Mouse (Mus musculus): ENCODE data around the gene Psma1.
A peak's percentile ranks its signal among the peaks of the same experiment; 100 is the strongest.

Gene Psma1

DNA sequence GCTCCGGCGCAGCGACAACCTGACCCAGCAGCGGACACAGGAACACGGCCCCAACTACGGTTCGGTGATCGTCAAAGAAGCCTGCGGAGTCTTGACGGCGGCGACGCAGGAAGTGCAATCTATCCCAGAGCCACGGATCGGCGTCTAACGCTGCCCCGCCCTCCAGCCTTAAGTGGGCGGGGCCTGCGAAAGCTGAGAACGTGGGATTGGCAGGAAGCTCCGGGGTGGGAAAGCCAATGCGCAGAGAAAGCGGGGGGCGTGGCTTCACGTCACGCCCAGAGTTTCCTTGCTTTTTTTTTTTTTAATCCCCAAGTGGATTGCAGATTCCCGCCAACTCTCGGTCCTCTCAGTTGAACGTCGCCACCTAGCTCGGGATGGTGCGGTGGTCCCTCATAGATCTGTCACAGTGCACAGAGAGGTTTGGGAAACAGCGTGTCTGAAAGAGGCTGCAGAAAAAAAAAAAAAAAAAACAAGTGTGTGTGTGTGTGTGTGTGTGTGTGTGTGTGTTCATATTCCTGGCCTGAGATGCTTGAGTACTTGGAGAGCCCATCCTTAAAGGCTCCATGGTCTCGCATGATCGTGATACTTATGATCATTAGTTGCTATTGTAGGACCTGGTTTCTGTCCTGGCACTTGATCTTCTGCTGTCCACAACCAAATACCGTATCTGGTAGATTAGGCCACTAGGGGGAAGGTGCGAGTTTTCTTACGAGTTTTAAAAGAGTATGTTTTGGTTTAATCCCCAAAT is at the start of gene Psma1:
TSS of gene Psma1 (minus strand) at position 114 of the 748 bp plus-strand sequence.
- peak; percentile 98 for DNase-seq

DNA sequence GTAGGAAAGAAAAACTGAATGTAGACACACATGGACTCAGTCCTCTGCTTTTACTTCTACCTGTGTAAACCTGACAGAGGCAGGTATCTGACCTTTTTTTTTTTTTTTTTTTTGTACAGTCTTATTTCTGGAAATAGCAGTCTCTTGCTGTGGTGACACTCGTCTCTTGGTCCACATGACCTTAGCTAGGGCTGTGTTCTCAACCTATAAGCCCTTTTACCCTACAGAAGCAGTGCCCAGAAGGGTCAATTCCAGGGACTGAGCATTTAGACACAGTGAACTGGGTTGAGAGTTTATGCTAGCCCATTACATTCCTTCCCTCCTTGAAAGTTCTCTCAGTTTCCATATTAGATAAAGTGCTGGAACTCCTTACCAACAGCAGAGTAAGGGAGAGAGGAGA is 47.6 kb upstream of the Psma1 start:
- DNase-seq, result no peak

DNA sequence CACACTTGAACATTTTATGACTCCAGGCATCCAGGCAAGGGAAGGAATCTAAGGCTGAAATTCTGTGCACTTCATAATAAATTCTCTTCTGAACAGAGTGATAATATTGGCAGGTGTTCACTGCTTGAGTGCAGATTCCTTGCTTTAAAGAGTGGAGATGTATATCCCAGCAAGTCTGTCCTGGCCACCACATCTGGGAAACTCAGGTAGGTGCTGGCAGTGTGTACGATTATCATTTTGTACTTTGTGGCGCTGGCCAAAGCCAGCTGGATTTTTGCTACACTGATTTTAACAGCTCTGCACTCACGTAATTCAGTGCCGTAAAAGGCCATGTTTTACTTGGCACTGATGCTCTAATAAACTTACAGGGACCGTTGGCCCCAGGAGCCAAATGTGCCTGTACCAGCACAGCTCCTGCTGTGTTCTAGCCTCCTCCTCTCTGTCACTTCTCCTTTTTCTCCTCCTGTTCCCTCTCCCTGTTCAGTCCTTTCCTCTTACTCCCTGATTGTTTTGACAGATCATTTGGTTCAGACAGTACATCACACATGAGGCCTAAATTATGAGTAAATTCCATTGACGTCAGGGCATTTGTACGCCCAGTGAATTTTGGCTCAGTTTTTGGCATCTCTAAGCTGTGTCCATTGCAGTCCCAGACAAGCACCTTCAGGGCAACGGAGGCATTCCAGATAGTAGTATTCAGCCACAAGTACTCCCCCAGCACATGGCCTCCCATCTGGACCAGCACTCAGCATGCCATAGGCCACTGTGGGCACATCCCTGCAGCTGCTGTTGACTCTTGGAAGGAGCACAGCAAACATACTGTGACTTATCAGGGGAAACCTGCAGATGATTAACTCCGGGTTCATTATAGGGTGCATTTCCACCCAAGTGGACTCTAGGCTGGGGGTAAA is 46.9 kb upstream of the Psma1 start:
- DNase-seq, result peak; percentile 47 to 66

DNA sequence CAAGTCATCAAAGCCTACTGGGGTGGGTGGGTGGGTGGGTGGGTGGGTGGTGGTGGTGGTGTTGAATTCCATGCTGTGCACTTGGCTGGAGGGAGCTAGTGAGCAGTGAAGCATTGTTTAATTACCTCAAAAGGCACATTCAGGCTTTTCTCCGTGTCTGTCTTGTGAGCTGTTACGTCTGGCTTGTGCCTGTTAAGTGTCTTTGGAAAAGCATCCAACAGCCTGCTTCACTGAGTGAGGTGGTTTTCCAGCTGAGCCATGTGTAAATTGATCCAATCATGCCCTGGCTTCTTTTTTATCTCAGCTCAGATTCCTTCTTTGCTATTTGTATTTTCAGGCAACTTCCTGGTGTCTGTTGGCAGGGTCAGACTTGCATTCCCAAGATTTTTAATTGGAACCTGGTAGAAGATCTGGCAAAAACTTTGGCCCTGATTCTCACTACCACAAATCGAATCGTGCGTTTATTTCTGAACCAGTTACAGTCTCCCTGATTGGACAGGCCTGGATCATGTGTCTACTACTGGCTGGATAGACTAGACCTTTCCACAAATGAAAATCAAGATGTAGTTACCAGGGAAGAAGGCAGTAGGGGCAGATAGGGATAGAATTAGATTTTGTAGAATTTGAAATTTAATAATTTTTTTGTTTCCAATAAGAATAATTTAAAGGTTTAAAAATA is 45.9 kb upstream of the Psma1 start:
- no peak for DNase-seq

- no peak for DNase-seq
Observed at GRCm38 (mm10) chr7:114317896-114318295, 42.0 kb upstream of the Psma1 start.

DNA sequence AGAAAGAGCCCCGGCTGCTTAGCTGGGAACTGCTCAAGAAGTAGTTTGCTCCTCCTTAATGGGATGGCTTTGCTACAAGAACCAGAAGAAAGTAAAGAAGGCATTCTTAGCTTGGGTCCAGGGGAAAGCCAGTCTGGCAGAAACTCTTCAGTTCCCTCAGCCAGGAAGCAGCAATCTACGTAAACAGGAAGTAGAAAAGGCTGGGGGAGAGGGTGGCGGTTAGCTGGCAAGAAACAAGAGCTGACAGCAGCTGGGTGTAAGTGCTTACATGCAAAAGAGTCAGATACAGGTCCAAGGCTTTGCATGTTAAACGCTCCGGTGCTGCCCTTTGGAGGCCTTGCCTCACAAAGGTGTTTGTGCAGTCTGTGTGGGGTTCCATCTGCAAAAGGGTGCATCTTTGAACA is 41.5 kb upstream of the Psma1 start:
- peak; percentile 75 to 83 for DNase-seq

DNA sequence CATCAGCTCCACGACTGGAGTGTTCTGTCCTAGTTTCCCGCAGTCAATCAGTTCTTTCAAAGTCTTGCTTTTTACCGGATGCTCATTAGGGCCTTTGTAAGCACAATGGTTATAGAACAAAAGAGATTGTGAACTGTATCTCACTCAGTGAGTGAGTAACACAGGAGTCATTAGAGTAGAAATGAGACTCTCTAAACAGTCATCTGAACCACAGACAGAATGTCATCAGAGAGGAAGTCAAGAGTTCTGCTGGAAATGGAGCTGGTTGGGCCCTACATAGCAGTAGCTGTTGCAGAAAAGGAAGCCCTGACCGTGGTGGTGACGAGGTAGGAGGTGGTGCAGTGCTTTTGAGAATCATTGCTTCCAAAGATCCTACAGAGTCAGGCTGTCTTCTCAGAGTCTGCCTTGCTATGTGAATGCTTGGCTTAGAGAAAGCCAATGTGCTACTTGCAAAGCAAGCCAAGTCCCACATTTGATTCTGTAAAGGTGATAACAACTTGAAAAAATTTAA is 40.5 kb upstream of the Psma1 start:
- peak in 1 of 2 experiments; percentile 46 for DNase-seq

DNA sequence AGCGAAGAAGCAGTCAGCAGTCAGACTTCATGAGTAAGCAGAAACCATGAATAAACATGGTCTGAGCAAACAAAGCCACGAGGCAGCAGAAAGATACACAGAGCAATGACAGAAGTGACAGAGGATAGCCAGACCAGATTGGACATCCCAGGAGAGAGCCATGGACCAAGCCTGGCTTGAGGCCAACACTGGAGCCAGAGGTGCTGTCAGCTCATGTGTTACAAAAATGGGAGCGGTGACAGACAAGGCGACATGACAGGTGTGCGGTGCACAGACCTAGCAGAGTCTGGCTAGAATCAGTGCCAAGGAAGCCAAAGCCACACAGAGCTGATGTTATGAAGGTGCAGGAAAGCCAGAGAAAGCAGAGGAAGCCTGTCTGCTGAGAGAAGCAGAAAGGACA is 35.3 kb upstream of the Psma1 start:
- peak; percentile 43 to 53 for DNase-seq

DNA sequence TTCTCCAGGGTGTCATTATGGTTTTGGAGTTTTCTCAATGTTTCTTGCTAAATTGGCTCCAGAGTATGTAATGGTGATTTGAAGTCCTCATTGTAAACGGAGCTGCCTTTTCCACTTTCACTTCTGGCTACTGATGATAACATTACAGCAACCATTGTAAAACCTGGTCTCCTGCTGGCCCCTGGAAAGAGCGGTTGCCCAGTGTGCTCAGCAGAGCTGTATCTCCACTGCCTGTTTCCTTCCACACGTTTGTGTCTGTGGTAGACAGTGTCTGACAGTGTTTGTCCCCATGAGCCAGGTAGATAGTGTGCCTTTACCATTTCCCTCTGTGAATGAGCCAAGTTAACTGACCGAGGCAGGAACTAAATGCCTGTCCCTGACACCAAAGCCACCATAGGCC is 33.1 kb upstream of the Psma1 start:
- no peak for DNase-seq

- DNase-seq, result peak in 1 of 2 experiments; percentile 17
Observed at GRCm38 (mm10) chr7:114301293-114301782, 25.4 kb upstream of the Psma1 start.

DNA sequence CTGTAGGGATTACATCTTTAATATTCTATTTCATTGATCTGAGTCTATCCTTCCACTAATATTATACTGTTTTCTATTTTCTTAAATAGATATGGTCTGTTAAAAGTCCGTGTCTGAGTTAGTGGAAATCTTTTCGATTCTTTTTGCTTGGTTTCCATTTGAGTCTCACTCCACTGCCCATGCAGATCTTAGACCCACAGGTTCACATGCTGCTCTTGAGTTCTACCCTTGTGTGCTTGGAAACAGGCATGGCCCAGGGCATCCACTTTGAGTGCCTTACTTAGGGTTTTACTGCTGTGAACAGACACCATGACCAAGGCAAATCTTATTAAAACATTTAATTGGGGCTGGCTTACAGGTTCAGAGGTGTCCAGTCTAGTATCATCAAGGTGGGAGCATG is 24.9 kb upstream of the Psma1 start:
- DNase-seq, result no peak

GRCm38 (mm10) chr7:114299247-114299646 is 23.3 kb upstream of the Psma1 start:
- DNase-seq, result no peak

DNA sequence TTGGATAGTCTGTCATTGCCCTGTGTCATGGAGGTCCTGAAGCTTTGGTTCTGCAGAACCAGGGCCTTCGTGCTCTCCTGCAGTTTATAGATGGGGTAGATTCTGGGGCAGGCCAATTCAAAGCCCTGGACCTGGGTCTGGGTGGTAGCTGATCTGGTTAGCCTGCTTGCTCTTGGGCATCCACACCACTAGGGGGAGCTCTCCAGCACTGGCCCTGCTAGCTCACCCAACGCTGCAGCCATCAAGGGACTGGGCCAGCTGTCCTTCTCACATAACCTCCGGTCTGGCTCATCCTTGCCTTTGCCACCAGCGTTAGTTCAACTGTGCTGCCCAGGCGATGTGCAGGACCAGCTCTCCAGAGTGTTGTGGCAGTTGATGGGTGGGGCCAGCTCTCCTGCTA is 18.8 kb upstream of the Psma1 start:
- DNase-seq, result no peak

- no peak for DNase-seq
Observed at GRCm38 (mm10) chr7:114293903-114294302, 18.0 kb upstream of the Psma1 start.

- peak; percentile 85 to 91 for DNase-seq
Observed at GRCm38 (mm10) chr7:114292501-114292971, 16.6 kb upstream of the Psma1 start.

DNA sequence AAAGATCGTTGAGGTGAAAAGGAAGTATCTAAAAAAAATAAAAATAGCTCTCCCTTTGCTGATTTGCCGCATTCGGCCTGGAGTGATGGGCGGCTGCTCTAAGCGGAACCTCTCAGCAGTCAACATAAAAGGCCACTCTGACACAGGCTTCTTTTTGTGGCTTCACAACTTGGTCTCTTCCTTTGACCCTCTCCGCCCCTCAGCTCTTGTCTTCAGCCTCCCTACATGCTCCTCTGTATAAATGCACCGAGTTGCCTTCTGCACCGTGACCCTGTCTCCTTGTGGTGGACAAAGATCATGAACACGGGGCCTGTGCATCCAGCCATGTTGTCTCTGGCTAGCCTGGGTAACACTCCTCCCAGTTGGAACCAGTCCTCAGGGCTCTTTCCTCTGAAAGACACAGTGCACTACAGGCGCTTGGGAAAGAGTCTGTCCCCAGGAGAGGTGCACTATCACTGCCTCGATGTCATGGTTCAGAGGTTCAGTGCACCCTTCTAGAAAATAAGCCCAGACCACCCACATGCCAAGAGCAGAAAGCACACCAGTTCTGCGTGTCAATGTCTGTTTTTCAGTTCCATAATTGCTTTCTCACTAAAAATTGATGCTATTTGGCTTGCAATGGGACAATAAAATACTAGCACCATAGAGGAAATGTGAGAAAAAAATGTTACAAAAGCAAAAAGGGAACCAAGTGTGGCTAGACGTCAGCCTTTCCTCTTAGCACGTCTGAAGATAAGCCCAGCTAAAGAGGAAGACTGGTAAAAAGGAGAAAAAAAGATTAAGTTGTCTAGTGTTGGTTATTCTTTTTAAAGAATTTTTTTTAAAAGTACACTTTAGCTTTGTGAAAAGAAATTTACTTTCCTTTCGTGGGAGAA is 15.8 kb upstream of the Psma1 start:
- DNase-seq, result peak in 1 of 2 experiments; percentile 41

DNA sequence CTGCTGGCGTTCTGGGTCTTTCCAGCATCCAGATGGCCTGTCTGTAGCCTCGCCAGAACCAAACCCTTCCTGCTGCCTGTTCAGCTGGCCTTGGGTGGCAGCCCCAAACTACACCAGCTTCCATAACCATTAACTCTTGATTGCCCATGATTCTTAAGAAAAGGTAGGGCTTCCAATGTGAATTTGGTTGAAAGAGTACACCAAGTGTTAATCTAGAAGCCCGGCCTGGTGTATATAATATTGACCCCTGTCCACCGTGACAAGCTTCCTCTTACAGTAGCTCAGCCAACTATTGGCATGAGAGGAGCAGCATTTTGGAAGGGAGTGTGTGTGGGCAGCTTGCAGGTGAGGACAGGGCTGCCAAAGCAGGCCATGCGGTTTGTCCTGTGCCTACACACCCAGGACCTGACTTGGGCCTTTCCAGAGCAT is 14.2 kb upstream of the Psma1 start:
- DNase-seq, result no peak

GRCm38 (mm10) chr7:114284296-114284910 is 8.5 kb upstream of the Psma1 start:
- no peak for DNase-seq

DNA sequence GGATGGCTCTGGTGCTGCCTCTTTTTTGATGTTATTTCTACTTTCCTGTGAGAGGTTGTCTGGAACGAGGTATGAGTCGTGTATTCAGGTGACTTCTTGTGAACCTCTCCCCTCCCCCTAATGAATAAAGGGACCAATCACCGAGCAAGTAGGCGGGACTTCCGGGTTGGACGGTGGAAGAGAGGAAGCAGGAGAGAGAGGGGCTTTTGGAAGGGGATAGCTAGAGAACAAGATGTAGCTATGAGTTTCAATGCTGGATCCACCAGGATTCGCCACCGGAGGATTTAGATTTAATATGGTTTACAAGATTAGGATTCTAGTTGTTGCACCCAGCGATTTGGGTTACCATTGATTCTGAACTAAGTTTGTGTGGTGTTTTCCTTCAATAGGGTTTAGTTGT is 7.1 kb upstream of the Psma1 start:
- DNase-seq, result no peak

DNA sequence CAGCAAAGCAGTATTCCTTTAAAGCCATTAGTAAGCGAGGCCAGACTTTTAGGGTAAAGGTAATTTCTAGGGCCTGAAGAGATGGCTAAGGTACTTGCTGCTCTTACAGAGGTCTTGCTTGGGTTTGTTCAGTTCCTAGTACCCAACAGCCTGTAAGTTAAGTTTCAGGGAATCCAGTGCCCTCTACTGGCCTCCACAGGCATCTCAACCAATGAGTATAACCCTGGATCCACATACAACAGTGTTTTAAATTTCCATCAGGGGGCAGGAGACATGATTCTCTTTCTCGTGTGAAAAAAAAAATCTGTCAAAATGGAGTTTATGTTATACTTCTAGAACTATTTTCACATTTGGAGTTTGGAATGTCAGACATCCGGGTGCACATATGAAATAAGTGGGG is 5.8 kb upstream of the Psma1 start:
- DNase-seq, result peak in 1 of 2 experiments; percentile 64

- no peak for DNase-seq
Observed at GRCm38 (mm10) chr7:114275372-114276004, 430 bp downstream of the Psma1 start.

All from lung, postnatal 4 days (tissue).